Mouse (Mus musculus) neutrophil, adult 59 days (primary cell): ENCODE measurements around the gene Psma4. TPM values are rescaled to one million over a fixed set of nuclear protein-coding genes. Genes with fewer than 3 reads are reported as not detected.

Experiments used
- total RNA-seq, 2 experiments: library from RNA; stranded (reverse); gene quantifications; 1 replicate in 1 of 2; 2 replicates in 1 of 2; pipeline ENCODE4 v1.2.4; 2023

Psma4 gene
- total RNA-seq, result 100 to 1,000 TPM in 1 of 2 experiments, 10 to 100 TPM in 1; 75.4 to 100 TPM

DNA sequence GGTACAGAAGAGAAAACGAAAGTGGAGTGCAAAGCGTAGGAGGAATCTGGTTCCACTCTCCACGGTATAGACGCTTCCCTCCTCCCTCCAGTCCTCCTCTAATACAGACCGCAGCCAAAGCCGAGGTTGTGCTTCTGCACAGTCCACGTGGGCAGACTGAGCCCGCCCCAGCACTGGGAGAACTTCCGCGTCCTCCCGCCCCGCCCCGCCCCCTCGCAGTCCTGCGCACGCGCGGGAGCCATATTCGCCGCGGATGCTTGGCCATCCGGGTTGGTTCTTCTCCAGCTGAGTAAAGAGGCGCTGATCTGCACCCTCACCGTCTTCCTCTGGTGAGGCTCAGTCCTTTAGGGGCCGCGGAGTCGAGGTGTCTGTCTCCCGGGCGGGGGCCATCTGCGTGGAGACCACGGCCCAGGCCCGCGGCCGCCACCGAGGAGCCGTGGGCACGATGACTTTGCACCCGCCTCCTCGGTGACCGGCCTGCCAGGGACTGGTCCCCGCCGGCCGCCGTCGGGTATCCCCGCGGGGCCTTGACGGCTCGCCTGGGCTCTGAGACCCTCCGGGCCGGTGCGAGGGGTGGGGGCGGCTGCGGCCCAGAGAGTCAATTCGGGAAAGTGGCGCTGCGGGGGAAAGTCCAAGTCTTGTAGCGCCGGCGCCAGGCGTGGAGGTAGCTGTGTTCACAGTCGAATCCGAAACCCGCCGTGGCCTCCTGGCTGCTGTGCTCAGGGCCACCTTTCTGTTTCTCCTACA is at the start of gene Psma4, which contains the start of gene AY074887:
TSS of gene Psma4 (plus strand) at position 216 of the 747 bp plus-strand sequence.
TSS of gene AY074887 (minus strand) at position 424 of the 747 bp plus-strand sequence.

GRCm38 (mm10) chr9:54917010-54917677 is 33.4 kb upstream of the Psma4 start, which contains the start of gene Hykk:
Gene Hykk (plus strand): TSS chr9:54917283.

GRCm38 (mm10) chr9:54980674-54981073 is 30.1 kb downstream of the Psma4 start, which contains the start of gene Chrna5:
Gene Chrna5 (plus strand): TSS chr9:54980880.

Other genes with a start within 250 kb of the Psma4 start
- gene Wdr61, start 216.3 kb upstream of the Psma4 start, total RNA-seq, result 10 to 100 TPM; 30.3 to 33.8 TPM
- not detected for gene Crabp1, start 186.0 kb upstream of the Psma4 start, total RNA-seq
- 10 to 100 TPM; 31.5 to 39.6 TPM for gene Ireb2, start 87.0 kb upstream of the Psma4 start, total RNA-seq
- gene Hykk, start 33.5 kb upstream of the Psma4 start, total RNA-seq, result under 1 TPM; 0.07 to 0.09 TPM
- not detected for gene AY074887, start 208 bp downstream of the Psma4 start, total RNA-seq
- gene Chrna5, start 30.1 kb downstream of the Psma4 start, total RNA-seq, result not detected
- not detected for gene Chrna3, start 75.8 kb downstream of the Psma4 start, total RNA-seq
- gene Chrnb4, start 98.0 kb downstream of the Psma4 start, total RNA-seq, result under 1 TPM; 0.09 to 0.16 TPM
- gene Ube2q2, start 198.1 kb downstream of the Psma4 start, total RNA-seq, result 10 to 100 TPM; 34.8 to 36.6 TPM